8 mouse cellular contexts compared by ENCODE assay signal in genomic region chr11:60776829-60777740, GRCm38 (mm10). TPM values are rescaled to one million over a fixed set of nuclear protein-coding genes. Genes with fewer than 3 reads are reported as not detected.
DNase-seq lines count a peak whose midpoint lies in the region; ATAC-seq lines count a peak whose summit lies in the region.

Top3a (minus strand) TSS chr11:60777365.
Smcr8 (plus strand) TSS chr11:60777524.

- H3K27ac ChIP-seq in heart, embryonic 14.5 days (replicated peaks in 1 of 2; ENCODE audit: control insufficient read depth in 1 of 2, insufficient read depth in 1 of 2, low read depth in 2 of 2, low read length in 2 of 2): peak within 1 kb of the TSS; percentile 64 to 91
- peak within 1 kb of the TSS; percentile 91 for H3K27ac ChIP-seq in liver, embryonic 13.5 days
- H3K27ac ChIP-seq in stomach, embryonic 16.5 days (ENCODE audit: low read length): peak within 1 kb of the TSS; percentile 92

- peak within 1 kb of the TSS; percentile 82 for H3K9ac ChIP-seq in heart, embryonic 14.5 days (ENCODE audit: low read length)
- peak within 1 kb of the TSS; percentile 87 for H3K9ac ChIP-seq in liver, embryonic 13.5 days
- H3K9ac ChIP-seq in stomach, embryonic 16.5 days (ENCODE audit: low read length): peak within 1 kb of the TSS; percentile 82

- peaks cover 30% of the 10 kb centered on the region for H3K36me3 ChIP-seq in heart, embryonic 14.5 days (ENCODE audit: control insufficient read depth, insufficient read depth, low read length)
- peaks cover 28% of the 10 kb centered on the region for H3K36me3 ChIP-seq in liver, embryonic 13.5 days
- no peaks in the 10 kb centered on the region for H3K36me3 ChIP-seq in stomach, embryonic 16.5 days (ENCODE audit: control insufficient read depth, insufficient read depth, low read length)

- H3K9me3 ChIP-seq in heart, embryonic 14.5 days (ENCODE audit: control insufficient read depth, low read length): no peaks in the 10 kb centered on the region
- H3K9me3 ChIP-seq in liver, embryonic 13.5 days (replicated peaks): no peaks in the 10 kb centered on the region
- H3K9me3 ChIP-seq in stomach, embryonic 16.5 days (replicated peaks; ENCODE audit: control insufficient read depth, low read length): no peaks in the 10 kb centered on the region

- WGBS in heart, embryonic 14.5 days: under 1% methylated on average over 62 of the region's 62 CpGs
- under 1% methylated on average over 62 of the region's 62 CpGs for WGBS in liver, embryonic 13.5 days (ENCODE audit: insufficient replicate concordance)
- under 1% methylated on average over 62 of the region's 62 CpGs for WGBS in stomach, embryonic 16.5 days

- H3K4me3 ChIP-seq in heart, embryonic 14.5 days (ENCODE audit: control insufficient read depth in 1 of 2, insufficient read depth in 1 of 2, low read depth in 1 of 2, low read length in 2 of 2): peak within 1 kb of the TSS; percentile 67 to 88
- H3K4me3 ChIP-seq in liver, embryonic 13.5 days (replicated peaks): peak within 1 kb of the TSS; percentile 85
- H3K4me3 ChIP-seq in stomach, embryonic 16.5 days (replicated peaks; ENCODE audit: low read length): peak within 1 kb of the TSS; percentile 88

- no peaks in the 10 kb centered on the region for H3K27me3 ChIP-seq in heart, embryonic 14.5 days (ENCODE audit: control insufficient read depth, insufficient read depth, low read length)
- no peaks in the 10 kb centered on the region for H3K27me3 ChIP-seq in liver, embryonic 13.5 days
- H3K27me3 ChIP-seq in stomach, embryonic 16.5 days (ENCODE audit: control insufficient read depth, insufficient read depth, low read length): no peaks in the 10 kb centered on the region

- H3K4me2 ChIP-seq in heart, embryonic 14.5 days (ENCODE audit: low read length): peak within 1 kb of the TSS; percentile 94
- H3K4me2 ChIP-seq in liver, embryonic 13.5 days: peak within 1 kb of the TSS; percentile 91
- peak within 1 kb of the TSS; percentile 94 for H3K4me2 ChIP-seq in stomach, embryonic 16.5 days (ENCODE audit: low read depth, low read length)

- ATAC-seq in CD4-positive, CD25-positive, alpha-beta regulatory T cell, adult 4 months: peak; percentile 95
- peak; percentile 92 for ATAC-seq in heart, embryonic 14.5 days (ENCODE audit: insufficient number of reproducible peaks, insufficient read depth, low FRiP score, low read depth)
- peak; percentile 91 for ATAC-seq in liver, embryonic 13.5 days (ENCODE audit: low read depth)
- ATAC-seq in stomach, embryonic 16.5 days (ENCODE audit: insufficient read depth, low FRiP score): peak; percentile 96

- peaks cover 33 to 58% of the 10 kb centered on the region in 2 experiments for H3K4me1 ChIP-seq in heart, embryonic 14.5 days (ENCODE audit: control insufficient read depth in 2 of 2, insufficient read depth in 2 of 2, low read length in 2 of 2)
- peaks cover 74% of the 10 kb centered on the region for H3K4me1 ChIP-seq in liver, embryonic 13.5 days (replicated peaks)
- H3K4me1 ChIP-seq in stomach, embryonic 16.5 days (ENCODE audit: control insufficient read depth, insufficient read depth, low read length): peaks cover 57% of the 10 kb centered on the region

- DNase-seq in c-Kit-negative CD71-positive TER-119-positive erythroid progenitor cells, embryonic 14.5 days (ENCODE audit: low read depth, low spot score): peak; percentile 76
- DNase-seq in fibroblast of lung, adult 2 months (ENCODE audit: low read depth): peak; percentile 87
- DNase-seq in kidney, postnatal 14 days: peak; percentile 89
- DNase-seq in liver, embryonic 13.5 days: peak; percentile 80
- DNase-seq in neural tube, embryonic 10.5 days (ENCODE audit: extremely low spot score, low spot score): peak; percentile 86

RNA-seq across cellular contexts. Expression of gene Top3a, which starts in this region (rescaled TPM):
- 10 to 100 TPM; 13.8 to 25.0 TPM for polyA plus RNA-seq in CD4-positive, CD25-positive, alpha-beta regulatory T cell, adult 4 months (2017; shearing (Covaris generic))
- 8.3 and 8.5 TPM in 2 replicates for polyA plus RNA-seq in heart, embryonic 14.5 days (2014; fragmentation: Nextera tagmentation; extraction: Ambion mirVana)
- polyA plus RNA-seq in liver, embryonic 13.5 days (2015; fragmentation: Nextera tagmentation; extraction: Ambion mirVana): 6.7 and 8.5 TPM in 2 replicates
- polyA plus RNA-seq in stomach, embryonic 16.5 days (2015; fragmentation: Nextera tagmentation; extraction: Ambion mirVana): 13.0 and 13.8 TPM in 2 replicates

RNA-seq across cellular contexts. Expression of gene Smcr8, which starts in this region (rescaled TPM):
- polyA plus RNA-seq in CD4-positive, CD25-positive, alpha-beta regulatory T cell, adult 4 months (2017; shearing (Covaris generic)): 1 to 10 TPM; 5.7 to 6.6 TPM
- 4.6 and 4.9 TPM in 2 replicates for polyA plus RNA-seq in heart, embryonic 14.5 days (2014; fragmentation: Nextera tagmentation; extraction: Ambion mirVana)
- polyA plus RNA-seq in liver, embryonic 13.5 days (2015; fragmentation: Nextera tagmentation; extraction: Ambion mirVana): 2.2 and 3.2 TPM in 2 replicates
- 5.6 and 6.1 TPM in 2 replicates for polyA plus RNA-seq in stomach, embryonic 16.5 days (2015; fragmentation: Nextera tagmentation; extraction: Ambion mirVana)

Comparison
In these comparisons a context has a peak if more than half of its experiments do, and no peak if none do; other contexts are left out.
1. Peak in every context shown above with its lines: DNase-seq, ATAC-seq, H3K4me3 ChIP-seq and H3K27ac ChIP-seq.